Mouse (Mus musculus) thymus, postnatal 0 days (tissue): ENCODE data around the gene Scimp. TPM values are rescaled to one million over a fixed set of nuclear protein-coding genes. Genes with fewer than 3 reads are reported as not detected.

Source experiments
- microRNA-seq: library from miRNA; unstranded; fragments of <30 nt; microRNA quantifications from one replicate; pipeline ENCODE4, GENCODE M21; 2016; ENCODE audit warnings: borderline number of aligned reads
- polyA plus RNA-seq: library from polyadenylated mRNA; unstranded; fragments of >200 nt; fragmentation: Nextera tagmentation; extraction: Ambion mirVana; gene quantifications from 2 replicates; pipeline ENCODE4 v1.2.1, GENCODE M21; 2015

Gene Scimp
- polyA plus RNA-seq, 1 experiment from 2014 or later: 2.1 TPM

Small RNA genes within 50 kb of the gene (microRNA-seq; reads per million reads assigned to microRNA genes)
- gene Gm22760: not detected

Other genes starting within 250 kb of the Scimp start
- 6.3 and 6.6 TPM in 2 replicates for gene Mink1, start 249.7 kb downstream of the Scimp start, polyA plus RNA-seq
- not detected in 2 replicates for gene 4930544D05Rik, start 196.7 kb downstream of the Scimp start, polyA plus RNA-seq
- 0.39 and 1.1 TPM in 2 replicates for gene Chrne, start 193.4 kb downstream of the Scimp start, polyA plus RNA-seq
- 0.06 and 0.13 TPM in 2 replicates for gene Gp1ba, start 173.5 kb downstream of the Scimp start, polyA plus RNA-seq
- gene Rnf167, start 165.4 kb downstream of the Scimp start, polyA plus RNA-seq: 214 and 226 TPM in 2 replicates
- 137 and 139 TPM in 2 replicates for gene Slc25a11, start 165.1 kb downstream of the Scimp start, polyA plus RNA-seq
- 2,783 and 3,382 TPM in 2 replicates for gene Pfn1, start 157.9 kb downstream of the Scimp start, polyA plus RNA-seq
- 13.1 and 14.7 TPM in 2 replicates for gene Eno3, start 155.4 kb downstream of the Scimp start, polyA plus RNA-seq
- gene Spag7, start 143.2 kb downstream of the Scimp start, polyA plus RNA-seq: 63.7 and 85.0 TPM in 2 replicates
- 6.2 and 6.9 TPM in 2 replicates for gene Camta2, start 124.5 kb downstream of the Scimp start, polyA plus RNA-seq
- gene Inca1, start 112.4 kb downstream of the Scimp start, polyA plus RNA-seq: 0.75 and 0.94 TPM in 2 replicates
- gene Kif1c, start 112.0 kb downstream of the Scimp start, polyA plus RNA-seq: 1.2 and 1.4 TPM in 2 replicates
- gene Zfp3, start 48.4 kb downstream of the Scimp start, polyA plus RNA-seq: 7.2 and 7.6 TPM in 2 replicates
- 35.6 and 38.1 TPM in 2 replicates for gene Rabep1, start 32.2 kb upstream of the Scimp start, polyA plus RNA-seq
- 110 and 111 TPM in 2 replicates for gene Nup88, start 157.4 kb upstream of the Scimp start, polyA plus RNA-seq
- gene Rpain, start 157.6 kb upstream of the Scimp start, polyA plus RNA-seq: 85.4 and 92.6 TPM in 2 replicates
- gene C1qbp, start 170.4 kb upstream of the Scimp start, polyA plus RNA-seq: 278 and 301 TPM in 2 replicates
- gene Dhx33, start 191.9 kb upstream of the Scimp start, polyA plus RNA-seq: 7.4 and 7.5 TPM in 2 replicates
- 30.5 and 32.2 TPM in 2 replicates for gene Mis12, start 207.0 kb upstream of the Scimp start, polyA plus RNA-seq
- 59.7 and 63.8 TPM in 2 replicates for gene Derl2, start 207.3 kb upstream of the Scimp start, polyA plus RNA-seq
- 1.7 and 2.1 TPM in 2 replicates for gene 6330403K07Rik, start 220.9 kb upstream of the Scimp start, polyA plus RNA-seq